Mouse (Mus musculus) cortical plate, adult 2 months (tissue): Measurements from ENCODE around the gene Pgrmc1.
"Not testable (repeated sequence)": the region's sequence is repeated elsewhere in the genome, so short reads cannot be mapped to it uniquely, and the experiment has no call there.

Experiments
- CTCF ChIP-seq: fragments of 200-500 bp; IDR thresholded peaks from 2 replicates; pipeline ENCODE4 v1.5.1; 2011; ENCODE audit warnings: mild to moderate bottlenecking, control low read depth, low read length; ENCODE audit not compliant: insufficient read depth; ENCODE audit errors: extremely low read depth
- POLR2A ChIP-seq: fragments of 200-500 bp; IDR thresholded peaks from 2 replicates; pipeline ENCODE4 v1.6.1; 2011; ENCODE audit warnings: mild to moderate bottlenecking, low read length, control low read depth; ENCODE audit not compliant: insufficient read depth; ENCODE audit errors: extremely low read depth

DNA sequence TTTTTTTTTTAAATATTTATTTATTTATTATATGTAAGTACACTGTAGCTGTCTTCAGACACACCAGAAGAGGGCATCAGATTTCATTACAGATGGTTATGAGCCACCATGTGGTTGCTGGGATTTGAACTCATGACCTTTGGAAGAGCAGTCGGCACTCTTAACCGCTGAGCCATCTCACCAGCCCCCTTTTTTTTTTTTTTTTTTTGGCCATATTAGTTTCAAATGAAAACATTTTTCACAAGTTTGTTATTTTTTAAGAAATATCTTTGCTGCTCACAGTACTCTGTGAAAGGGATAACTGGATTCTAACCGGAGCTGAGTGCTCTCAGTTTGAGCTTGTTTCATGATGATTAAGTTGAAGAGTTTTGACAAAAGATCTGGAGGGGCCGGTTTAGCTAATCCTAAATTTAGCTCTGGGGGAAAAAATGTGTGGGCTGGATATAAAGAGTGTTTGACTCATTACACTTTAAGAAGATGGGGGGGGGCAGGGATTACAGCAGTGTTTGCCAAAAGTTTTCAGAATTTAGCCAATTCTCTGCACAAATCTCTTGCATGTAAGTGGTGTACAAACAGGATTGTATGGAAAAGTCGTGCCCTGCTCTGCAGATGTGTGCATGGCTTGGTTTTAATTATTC is 1.4 kb upstream of the Pgrmc1 start:
- TF ChIP-seq POLR2A, CTCF: not testable (repeated sequence)
